Mouse (Mus musculus) megakaryocyte progenitor cell, adult 5-6 weeks (primary cell): ENCODE data around the gene Ly6c2. TPM values are rescaled to one million over a fixed set of nuclear protein-coding genes. Genes with fewer than 3 reads are reported as not detected.
"Not testable (repeated sequence)": the region's sequence is repeated elsewhere in the genome, so short reads cannot be mapped to it uniquely, and the experiment has no call there.

Source experiments
- ATAC-seq: replicated peaks from 2 replicates; pipeline ENCODE4 v1.8.0; 2016; ENCODE audit warnings: mild to moderate bottlenecking, moderate TSS enrichment, inconsistent platforms; ENCODE audit not compliant: poor library complexity
- total RNA-seq, 2 experiments: library from RNA; stranded (forward) in 1 of 2; stranded (reverse) in 1 of 2; fragments of 157-497, 149-512 nt in 1 of 2; fragments of 200-1000 nt in 1 of 2; gene quantifications; 2 replicates each; pipeline versions ENCODE4 v1.2.3 to v1.2.4; 2015 to 2017

Ly6c2 gene
- total RNA-seq (2015) (6,745 and 7,533 TPM in 2 replicates), total RNA-seq (2017) (1,802 and 2,622 TPM in 2 replicates)

- peak; percentile 97 for ATAC-seq
These were observed at the start of gene Ly6c2 for GRCm38 (mm10) chr15:75111861-75112630. Gene Ly6c2, minus strand, starts transcription at chr15:75111970.

- no peak for ATAC-seq
These were observed 45.9 kb upstream of the Ly6c2 start for GRCm38 (mm10) chr15:75157646-75158045.

- no peak for ATAC-seq
These were observed 43.2 kb upstream of the Ly6c2 start, which contains the start of gene Ly6g for GRCm38 (mm10) chr15:75154940-75155339. Gene Ly6g, plus strand, starts transcription at chr15:75155240.

GRCm38 (mm10) chr15:75153087-75153486, 41.3 kb upstream of the Ly6c2 start:
- peak; percentile 71 for ATAC-seq

- peak; percentile 64; the same call in 1 of the 2 replicates for ATAC-seq
These were observed 32.0 kb upstream of the Ly6c2 start for GRCm38 (mm10) chr15:75143735-75144134.

DNA sequence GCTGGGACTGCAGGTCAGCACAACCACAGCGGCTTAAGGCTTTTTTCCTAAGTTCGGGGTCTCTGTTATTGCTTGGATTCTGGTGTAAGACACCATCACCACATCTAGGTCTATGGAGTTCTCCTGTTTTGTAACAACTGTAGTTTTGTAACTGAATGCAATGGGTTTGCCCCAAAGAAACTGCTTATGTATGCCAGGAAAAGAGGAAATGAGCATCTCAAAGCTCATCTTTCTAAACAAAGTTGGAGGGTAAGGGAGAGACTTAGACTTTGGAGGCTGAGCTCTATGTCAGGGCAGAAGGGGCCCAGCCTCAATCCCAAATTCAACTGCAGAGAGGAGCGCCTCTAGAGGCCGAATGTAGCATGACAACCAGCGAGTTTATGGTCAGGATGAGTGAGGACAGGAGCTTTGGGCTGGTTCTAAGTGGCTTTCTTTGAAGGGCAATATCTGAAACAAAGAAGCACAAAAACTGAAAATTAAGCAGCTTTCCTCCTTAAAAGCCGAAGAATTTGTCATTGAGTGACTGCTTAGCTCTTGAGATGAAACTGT, 30.1 kb upstream of the Ly6c2 start:
- peak; percentile 67 for ATAC-seq

DNA sequence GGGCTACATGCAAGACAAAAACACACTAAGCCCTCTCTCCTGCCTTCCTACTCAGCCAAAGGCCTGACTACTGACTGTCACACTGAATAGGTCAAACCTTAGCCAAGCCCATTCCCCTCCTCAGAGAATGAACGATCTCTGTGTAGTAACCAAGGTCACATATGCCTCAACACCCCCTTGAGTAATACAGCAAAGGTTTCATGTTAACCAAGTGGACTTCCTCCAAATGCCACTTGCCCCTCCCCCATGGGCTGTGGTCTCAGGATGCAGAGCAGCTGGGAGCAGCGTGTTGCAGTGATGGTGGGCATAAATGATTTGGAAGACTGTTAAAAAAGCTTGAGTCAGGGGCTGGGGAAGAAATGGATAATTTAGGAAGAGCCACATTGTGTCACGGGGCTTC, 26.0 kb upstream of the Ly6c2 start:
- ATAC-seq: peak; percentile 76

- peak; percentile 80 for ATAC-seq
These were observed 23.5 kb upstream of the Ly6c2 start for GRCm38 (mm10) chr15:75135090-75135783.

GRCm38 (mm10) chr15:75132346-75132745, 20.6 kb upstream of the Ly6c2 start:
- not testable (repeated sequence) for ATAC-seq

DNA sequence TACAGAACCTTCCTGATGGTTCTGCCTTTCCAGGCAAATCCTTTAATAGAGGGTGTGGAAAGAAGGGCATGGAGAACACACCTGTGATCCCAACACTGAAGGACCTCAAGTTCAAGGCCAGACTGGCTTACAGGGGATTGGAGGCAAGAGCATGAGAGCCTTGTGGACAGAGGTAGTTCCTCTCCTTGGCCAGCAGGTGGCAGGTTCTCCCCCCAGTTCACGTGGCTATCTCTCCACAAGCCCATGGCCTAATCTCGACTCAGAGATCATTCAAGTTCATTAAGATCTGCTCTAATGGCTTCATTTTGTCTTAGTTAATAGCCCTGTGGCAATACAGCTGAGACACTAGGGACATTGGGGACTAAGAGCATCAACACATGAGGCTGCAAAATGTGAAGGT, 8.3 kb upstream of the Ly6c2 start:
- ATAC-seq: peak; percentile 85

DNA sequence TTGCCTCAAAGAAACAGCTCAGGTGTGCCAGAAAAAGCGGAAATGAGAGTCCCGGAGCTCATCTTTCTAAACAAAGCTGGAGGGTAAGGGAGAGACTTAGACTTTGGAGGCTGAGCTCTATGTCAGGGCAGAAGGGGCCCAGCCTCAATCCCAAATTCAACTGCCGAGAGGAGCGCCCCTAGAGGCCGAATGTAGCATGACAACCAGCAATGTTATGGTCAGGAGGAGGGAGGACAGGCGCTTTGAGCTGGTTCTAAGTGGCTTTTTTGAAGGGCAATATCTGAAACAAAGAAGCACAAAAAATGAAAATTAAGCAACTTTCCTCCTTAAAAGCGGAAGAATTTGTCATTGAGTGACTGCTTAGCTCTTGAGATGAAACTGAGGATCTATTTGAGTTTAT, 7.0 kb upstream of the Ly6c2 start:
- peak; percentile 53 for ATAC-seq

DNA sequence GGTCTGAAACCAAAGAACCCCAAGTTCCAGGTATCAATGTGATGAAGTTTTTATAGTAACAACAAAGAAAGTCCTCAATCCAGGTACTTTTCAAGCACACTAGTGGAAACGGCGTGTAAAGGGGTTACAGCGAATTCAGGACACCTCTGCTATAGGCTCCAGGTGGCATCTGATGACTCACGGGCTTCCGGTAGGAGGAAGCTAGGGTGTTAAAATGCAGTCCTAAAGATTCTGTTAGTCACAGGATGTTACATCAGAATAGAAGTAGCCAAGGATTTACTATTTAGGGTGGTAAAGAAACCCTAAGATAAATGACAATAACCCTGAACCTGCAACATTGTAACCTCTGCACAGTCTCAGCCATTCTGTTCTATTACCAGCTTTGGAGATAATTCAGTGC, 5.7 kb upstream of the Ly6c2 start:
- not testable (repeated sequence) for ATAC-seq

- peak; percentile 41; the same call in 1 of the 2 replicates for ATAC-seq
These were observed 4.8 kb upstream of the Ly6c2 start for GRCm38 (mm10) chr15:75116525-75116924.

- not testable (repeated sequence) for ATAC-seq
These were observed 1.3 kb downstream of the Ly6c2 start for GRCm38 (mm10) chr15:75110424-75110823.

DNA sequence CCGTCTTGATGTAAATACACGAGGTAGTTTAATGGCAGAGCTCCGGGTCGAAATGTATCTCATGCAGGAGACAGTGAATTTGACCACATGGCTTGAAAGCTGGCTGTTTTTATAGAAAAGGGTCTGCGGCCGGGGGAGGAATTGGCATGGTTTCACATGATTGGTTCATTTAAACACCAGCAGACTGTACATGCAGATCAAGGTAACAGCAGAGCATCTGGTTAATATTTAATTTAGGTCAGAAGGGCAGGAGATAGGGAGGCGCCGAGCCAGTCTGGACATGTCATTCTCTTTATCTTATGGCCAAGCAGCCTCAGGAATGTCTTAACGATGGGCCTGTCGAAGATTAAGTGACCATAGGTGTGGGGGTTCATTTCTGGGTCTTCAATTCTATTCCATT, 12.5 kb downstream of the Ly6c2 start:
- no peak for ATAC-seq

GRCm38 (mm10) chr15:75088041-75088440, 23.7 kb downstream of the Ly6c2 start:
- ATAC-seq: peak; percentile 32; the same call in 1 of the 2 replicates

GRCm38 (mm10) chr15:75069965-75070364, 41.8 kb downstream of the Ly6c2 start:
- ATAC-seq: peak; percentile 79

GRCm38 (mm10) chr15:75062030-75062574, 49.7 kb downstream of the Ly6c2 start:
- ATAC-seq: peak; percentile 83

GRCm38 (mm10) chr15:75060505-75060904, 51.3 kb downstream of the Ly6c2 start:
- peak; percentile 80 for ATAC-seq
